In the genomic region with DNA sequence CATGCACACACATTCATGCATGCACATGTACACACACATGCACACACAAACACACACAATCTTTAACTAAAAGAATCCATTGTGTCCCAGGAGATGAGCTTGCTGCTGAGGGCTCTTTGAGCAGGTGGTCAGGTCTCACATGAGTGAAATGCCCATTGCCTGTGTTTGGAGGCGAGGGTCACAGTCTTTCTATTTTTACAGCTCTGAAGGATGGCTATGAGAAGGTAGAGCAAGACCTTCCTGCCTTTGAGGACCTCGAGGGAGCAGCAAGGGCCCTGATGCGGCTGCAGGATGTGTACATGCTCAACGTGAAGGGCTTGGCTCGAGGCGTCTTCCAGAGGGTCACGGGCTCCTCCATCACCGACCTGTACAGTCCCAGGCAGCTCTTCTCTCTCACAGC, we compare ENCODE assay signal across 24 mouse cellular contexts. TPM values are rescaled to one million over a fixed set of nuclear protein-coding genes. Genes with fewer than 3 reads are reported as not detected.
"Had no signal": no experiment of that assay in that cellular context is flagged by ENCODE, and none has a peak within 500 bp of the region (broad histone marks: within the 10 kb centered on the region; RNA-seq: fewer than 3 reads in every experiment).

No protein-coding gene starts in this region.

- H3K27me3 ChIP-seq: heart, embryonic 12.5 days; hindbrain, embryonic 13.5 days; hindbrain, embryonic 15.5 days; kidney, embryonic 15.5 days; limb, embryonic 13.5 days; limb, embryonic 15.5 days had no signal

- H3K9ac ChIP-seq: forebrain, postnatal 0 days; heart, embryonic 12.5 days; hindbrain, embryonic 13.5 days; hindbrain, embryonic 15.5 days; kidney, embryonic 15.5 days; limb, embryonic 13.5 days; limb, embryonic 15.5 days; liver, embryonic 13.5 days had no signal

- H3K4me2 ChIP-seq: heart, embryonic 12.5 days; hindbrain, embryonic 13.5 days; hindbrain, embryonic 15.5 days; kidney, embryonic 15.5 days; limb, embryonic 13.5 days; limb, embryonic 15.5 days; liver, embryonic 13.5 days had no signal

- H3K4me3 ChIP-seq: heart, embryonic 12.5 days; hindbrain, embryonic 13.5 days; hindbrain, embryonic 15.5 days; kidney, embryonic 15.5 days; left cerebral cortex, adult 2 months; limb, embryonic 13.5 days; limb, embryonic 15.5 days; liver, embryonic 13.5 days had no signal

- DNase-seq: forebrain, postnatal 0 days; gastrocnemius, postnatal 14 days; gastrocnemius, postnatal 36 days; heart, adult 18-20 months; heart, postnatal 10 days; kidney, adult 11 months; kidney, adult 2 months; kidney, adult 9 months; kidney, postnatal 14 days; kidney, postnatal 36 days; layer of hippocampus, adult 9-11 months; liver, embryonic 13.5 days had no signal

- H3K9me3 ChIP-seq: heart, embryonic 12.5 days; hindbrain, embryonic 13.5 days; hindbrain, embryonic 15.5 days; kidney, embryonic 15.5 days; limb, embryonic 13.5 days; limb, embryonic 15.5 days; liver, embryonic 13.5 days had no signal

- H3K36me3 ChIP-seq: hindbrain, embryonic 13.5 days; hindbrain, embryonic 15.5 days; kidney, embryonic 15.5 days; liver, embryonic 13.5 days had no signal

- H3K27ac ChIP-seq: hindbrain, embryonic 13.5 days; hindbrain, embryonic 15.5 days; hindbrain, postnatal 0 days; kidney, embryonic 15.5 days; kidney, postnatal 0 days; left cerebral cortex, adult 2 months; limb, embryonic 13.5 days; limb, embryonic 15.5 days; liver, embryonic 13.5 days had no signal

- ATAC-seq: forebrain, postnatal 0 days; hindbrain, postnatal 0 days; intestine, embryonic 16.5 days had no signal

RNA-seq across cellular contexts. Expression of a gene that starts 8.2 kb away (rescaled TPM):
- total RNA-seq: hematopoietic stem cell, adult 5-6 weeks; liver, adult 2 months had no signal
